In genomic region chr6:147053785-147054646, GRCm38 (mm10) we compare ENCODE assay signal across 21 mouse cellular contexts. TPM values are rescaled to one million over a fixed set of nuclear protein-coding genes. Genes with fewer than 3 reads are reported as not detected.
DNase-seq lines count a peak whose midpoint lies in the region; ATAC-seq and TF ChIP-seq lines count a peak whose summit lies in the region.
"Had no signal": no experiment of that assay in that cellular context is flagged by ENCODE, and none has a peak within 500 bp of the region (broad histone marks: within the 10 kb centered on the region; RNA-seq: fewer than 3 reads in every experiment).

No protein-coding gene starts in this region.

- H3K9me3 ChIP-seq in kidney, embryonic 14.5 days (ENCODE audit: control insufficient read depth, low read length): no peaks in the 10 kb centered on the region
- H3K9me3 ChIP-seq in embryonic facial prominence, embryonic 12.5 days: no peaks in the 10 kb centered on the region
- no peaks in the 10 kb centered on the region for H3K9me3 ChIP-seq in kidney, embryonic 16.5 days (ENCODE audit: low read length)
- H3K9me3 ChIP-seq: heart, embryonic 10.5 days; hindbrain, embryonic 12.5 days; midbrain, embryonic 13.5 days; neural tube, embryonic 13.5 days had no signal

- no peak overlapping the region for H3K4me3 ChIP-seq in kidney, embryonic 14.5 days (ENCODE audit: low read length)
- no peak overlapping the region for H3K4me3 ChIP-seq in embryonic facial prominence, embryonic 12.5 days
- no peak overlapping the region for H3K4me3 ChIP-seq in kidney, embryonic 16.5 days (ENCODE audit: low read length)
- H3K4me3 ChIP-seq: heart, embryonic 10.5 days; hindbrain, embryonic 12.5 days; left cerebral cortex, adult 2 months; midbrain, embryonic 13.5 days; neural tube, embryonic 13.5 days had no signal

- no peaks in the 10 kb centered on the region for H3K27me3 ChIP-seq in kidney, embryonic 14.5 days (ENCODE audit: control insufficient read depth, insufficient read depth, low read length)
- no peaks in the 10 kb centered on the region for H3K27me3 ChIP-seq in embryonic facial prominence, embryonic 12.5 days
- H3K27me3 ChIP-seq in kidney, embryonic 16.5 days (ENCODE audit: insufficient read depth, low read length): no peaks in the 10 kb centered on the region
- H3K27me3 ChIP-seq: hindbrain, embryonic 12.5 days; midbrain, embryonic 13.5 days; neural tube, embryonic 13.5 days had no signal

- 76% methylated on average over 19 of the region's 19 CpGs for WGBS in kidney, embryonic 14.5 days
- WGBS in embryonic facial prominence, embryonic 12.5 days: 77% methylated on average over 19 of the region's 19 CpGs
- 69% methylated on average over 19 of the region's 19 CpGs for WGBS in kidney, embryonic 16.5 days

- H3K4me1 ChIP-seq in kidney, embryonic 14.5 days (ENCODE audit: control insufficient read depth, insufficient read depth, low read length): no peaks in the 10 kb centered on the region
- no peaks in the 10 kb centered on the region for H3K4me1 ChIP-seq in embryonic facial prominence, embryonic 12.5 days
- no peaks in the 10 kb centered on the region for H3K4me1 ChIP-seq in kidney, embryonic 16.5 days (ENCODE audit: insufficient read depth, low read length)
- H3K4me1 ChIP-seq: hindbrain, embryonic 12.5 days; midbrain, embryonic 13.5 days; neural tube, embryonic 13.5 days had no signal

- ATAC-seq in kidney, embryonic 14.5 days (ENCODE audit: low FRiP score, low TSS enrichment): no peak
- no peak for ATAC-seq in embryonic facial prominence, embryonic 12.5 days (ENCODE audit: insufficient number of reproducible peaks, insufficient read depth, low FRiP score, low TSS enrichment)
- peak; percentile 19; the same call in 1 of the 2 replicates for ATAC-seq in kidney, embryonic 16.5 days (ENCODE audit: low FRiP score, low TSS enrichment)
- ATAC-seq: lung, postnatal 0 days; midbrain, embryonic 13.5 days had no signal

- no peak overlapping the region for H3K27ac ChIP-seq in kidney, embryonic 14.5 days (ENCODE audit: low read depth, low read length)
- H3K27ac ChIP-seq in embryonic facial prominence, embryonic 12.5 days: no peak overlapping the region
- no peak overlapping the region for H3K27ac ChIP-seq in kidney, embryonic 16.5 days (ENCODE audit: low read length)
- H3K27ac ChIP-seq: hindbrain, embryonic 12.5 days; left cerebral cortex, adult 2 months; liver, embryonic 14.5 days; midbrain, embryonic 13.5 days; neural tube, embryonic 13.5 days had no signal

- H3K36me3 ChIP-seq in kidney, embryonic 14.5 days (ENCODE audit: control insufficient read depth, insufficient read depth, low read length): peaks cover 65% of the 10 kb centered on the region
- H3K36me3 ChIP-seq in embryonic facial prominence, embryonic 12.5 days: peaks cover 57% of the 10 kb centered on the region
- peaks cover 41% of the 10 kb centered on the region for H3K36me3 ChIP-seq in kidney, embryonic 16.5 days (ENCODE audit: insufficient read depth, low read length)

- no peak overlapping the region for H3K4me2 ChIP-seq in kidney, embryonic 14.5 days (replicated peaks; ENCODE audit: low read depth, low read length)
- H3K4me2 ChIP-seq in embryonic facial prominence, embryonic 12.5 days (replicated peaks): no peak overlapping the region
- no peak overlapping the region for H3K4me2 ChIP-seq in kidney, embryonic 16.5 days (replicated peaks; ENCODE audit: low read depth, low read length)
- H3K4me2 ChIP-seq: hindbrain, embryonic 12.5 days; midbrain, embryonic 13.5 days; neural tube, embryonic 13.5 days had no signal

- TF ChIP-seq POLR2A in brain, embryonic 14.5 days (IDR thresholded peaks at IDR 0.05; ENCODE audit: borderline replicate concordance, extremely low read depth, insufficient read depth, insufficient read length, poor library complexity, severe bottlenecking): no peak

- peak; percentile 27 for DNase-seq in kidney, adult 18-20 months
- peak; percentile 78 for DNase-seq in brain, embryonic 14.5 days (ENCODE audit: low read depth)
- no peak for DNase-seq in layer of hippocampus, adult 8-10 months (ENCODE audit: low spot score in 2 of 2)
- no peak for DNase-seq in ovary, postnatal 14 days (ENCODE audit: low spot score)
- DNase-seq in layer of hippocampus, adult 11-12 months (ENCODE audit: low spot score): no peak
- DNase-seq: cerebellum, adult 9-10 months; gastrocnemius, postnatal 36 days; layer of hippocampus, adult 9-11 months; spleen, adult 18-20 months had no signal

- TF ChIP-seq CTCF in brain, embryonic 14.5 days (IDR thresholded peaks at IDR 0.05; ENCODE audit: borderline replicate concordance, extremely low read depth, insufficient read depth, insufficient read length): no peak

- no peak overlapping the region for H3K9ac ChIP-seq in kidney, embryonic 14.5 days (ENCODE audit: low read depth, low read length)
- H3K9ac ChIP-seq in embryonic facial prominence, embryonic 12.5 days: 0 out of 2 replicates have a peak overlapping the region, but pooled peaks have one; percentile 10
- no peak overlapping the region for H3K9ac ChIP-seq in kidney, embryonic 16.5 days (replicated peaks; ENCODE audit: low read length)
- H3K9ac ChIP-seq: hindbrain, embryonic 12.5 days; liver, embryonic 14.5 days; midbrain, embryonic 13.5 days; neural tube, embryonic 13.5 days had no signal

RNA-seq across cellular contexts. Expression of gene Mrps35, which starts 11.5 kb away (rescaled TPM):
- polyA plus RNA-seq in kidney, embryonic 14.5 days (2014; fragmentation: Nextera tagmentation; extraction: Ambion mirVana): 135 and 153 TPM in 2 replicates
- polyA plus RNA-seq in brain, embryonic 14.5 days (2012; rRNA removed): 29.8 and 30.9 TPM in 2 replicates
- 92.0 and 94.8 TPM in 2 replicates for polyA plus RNA-seq in embryonic facial prominence, embryonic 12.5 days (2016; fragmentation: Nextera tagmentation; extraction: Ambion mirVana)
- 120 and 131 TPM in 2 replicates for polyA plus RNA-seq in kidney, embryonic 16.5 days (2015; fragmentation: Nextera tagmentation; extraction: Ambion mirVana)
- total RNA-seq in layer of hippocampus, adult 8-10 months (2022): 10 to 100 TPM; 42.8 to 52.5 (median 45.9) TPM

RNA-seq across cellular contexts. Expression of gene Rep15, which starts 21.6 kb away (rescaled TPM):
- 1.6 and 1.7 TPM in 2 replicates for polyA plus RNA-seq in kidney, embryonic 14.5 days (2014; fragmentation: Nextera tagmentation; extraction: Ambion mirVana)
- polyA plus RNA-seq in brain, embryonic 14.5 days (2012; rRNA removed): 0.58 and 0.66 TPM in 2 replicates
- 1.5 and 1.8 TPM in 2 replicates for polyA plus RNA-seq in embryonic facial prominence, embryonic 12.5 days (2016; fragmentation: Nextera tagmentation; extraction: Ambion mirVana)
- polyA plus RNA-seq in kidney, embryonic 16.5 days (2015; fragmentation: Nextera tagmentation; extraction: Ambion mirVana): 0.85 and 1.1 TPM in 2 replicates
- 1 to 10 TPM in 3 of 4 experiments, under 1 TPM in 1; 0.91 to 2.2 (median 1.4) TPM for total RNA-seq in layer of hippocampus, adult 8-10 months (2022)
- total RNA-seq: common myeloid progenitor, adult 5-6 weeks had no signal

RNA-seq across cellular contexts. Expression of gene Mansc4, which starts 32.8 kb away (rescaled TPM):
- polyA plus RNA-seq in kidney, embryonic 14.5 days (2014; fragmentation: Nextera tagmentation; extraction: Ambion mirVana): 4.7 and 6.1 TPM in 2 replicates
- 0.35 and 0.59 TPM in 2 replicates for polyA plus RNA-seq in brain, embryonic 14.5 days (2012; rRNA removed)
- polyA plus RNA-seq in embryonic facial prominence, embryonic 12.5 days (2016; fragmentation: Nextera tagmentation; extraction: Ambion mirVana): 2.7 and 3.2 TPM in 2 replicates
- 5.3 and 5.9 TPM in 2 replicates for polyA plus RNA-seq in kidney, embryonic 16.5 days (2015; fragmentation: Nextera tagmentation; extraction: Ambion mirVana)
- under 1 TPM in 1 of 4 experiments, not detected in 3; 0.34 TPM for total RNA-seq in layer of hippocampus, adult 8-10 months (2022)
- total RNA-seq: common myeloid progenitor, adult 5-6 weeks; gastrocnemius, postnatal 36 days; left cerebral cortex, adult 2 months; megakaryocyte, adult 5-6 weeks had no signal
- polyA plus RNA-seq: liver, embryonic 14.5 days had no signal

RNA-seq across cellular contexts. Expression of gene Klhl42, which starts 37.2 kb away (rescaled TPM):
- polyA plus RNA-seq in kidney, embryonic 14.5 days (2014; fragmentation: Nextera tagmentation; extraction: Ambion mirVana): 3.4 and 7.2 TPM in 2 replicates
- polyA plus RNA-seq in brain, embryonic 14.5 days (2012; rRNA removed): 10.9 and 13.0 TPM in 2 replicates
- 11.1 and 11.5 TPM in 2 replicates for polyA plus RNA-seq in embryonic facial prominence, embryonic 12.5 days (2016; fragmentation: Nextera tagmentation; extraction: Ambion mirVana)
- polyA plus RNA-seq in kidney, embryonic 16.5 days (2015; fragmentation: Nextera tagmentation; extraction: Ambion mirVana): 6.0 and 7.0 TPM in 2 replicates
- 10 to 100 TPM; 18.3 to 24.1 (median 21.6) TPM for total RNA-seq in layer of hippocampus, adult 8-10 months (2022)

Comparison
In these comparisons a context has a peak if more than half of its experiments do, and no peak if none do; other contexts are left out.
1. DNase-seq: peak in kidney, adult 18-20 months (single experiment) and brain, embryonic 14.5 days (single experiment); none in layer of hippocampus, adult 8-10 months (0 of 2), ovary, postnatal 14 days (single experiment) and layer of hippocampus, adult 11-12 months (single experiment).